Mouse (Mus musculus): ENCODE results near the gene Flii. TPM values are rescaled to one million over a fixed set of nuclear protein-coding genes. Genes with fewer than 3 reads are reported as not detected.

The Flii gene
- polyA plus RNA-seq, 1 experiment from 2014 or later: 72.5 TPM

DNA sequence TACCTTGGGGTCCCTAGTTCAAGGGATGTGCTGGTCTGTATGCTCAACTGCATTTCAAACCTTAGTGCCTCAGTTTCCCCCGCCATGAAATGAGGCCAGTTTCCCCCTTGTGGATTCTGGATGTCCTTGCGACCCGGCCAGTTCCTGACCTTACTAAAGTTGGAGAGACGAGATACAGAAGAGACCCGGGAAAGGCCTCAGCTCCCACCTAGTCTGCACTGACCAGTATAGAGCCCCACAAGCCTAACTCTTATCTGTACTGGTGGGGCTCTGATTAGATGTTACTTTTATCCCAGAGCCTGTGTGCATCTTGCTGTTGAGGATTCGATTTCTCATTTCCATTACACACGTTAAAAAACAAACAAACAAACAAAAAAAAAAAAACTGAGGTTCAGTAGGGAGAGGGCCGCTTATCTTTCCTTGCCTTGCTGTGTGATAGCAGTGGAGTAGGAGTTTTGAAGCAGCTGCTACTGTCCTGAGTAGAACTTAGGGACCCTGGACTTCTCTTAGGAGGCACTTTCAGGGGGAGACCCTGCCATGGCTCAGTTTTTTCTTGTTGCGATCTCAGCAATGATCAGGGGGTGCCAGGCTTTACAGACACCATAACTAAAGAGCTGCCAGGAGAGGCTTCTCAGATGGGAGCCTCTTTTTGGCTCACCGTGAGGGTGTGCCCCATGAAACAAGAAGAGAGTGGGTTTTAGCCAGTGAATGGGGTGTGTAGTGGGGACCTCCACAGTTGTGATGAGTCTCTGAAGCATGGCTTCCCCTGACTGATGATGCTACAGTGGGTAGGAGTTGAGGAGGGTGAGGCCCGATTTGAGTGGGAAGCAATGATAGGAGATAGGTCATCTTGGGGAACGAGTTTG, 26.5 kb downstream of the Flii start:
- H3K27me3 ChIP-seq: no peaks in the 10 kb centered on the region
- no peak for ATAC-seq
- H3K9me3 ChIP-seq: no peaks in the 10 kb centered on the region
- peak overlapping the region; percentile 97 for H3K9ac ChIP-seq (replicated peaks)
- H3K36me3 ChIP-seq: peaks cover 24% of the 10 kb centered on the region
- peak overlapping the region; percentile 89 for H3K4me3 ChIP-seq (replicated peaks)
- H3K27ac ChIP-seq: peak overlapping the region; percentile 94; the same call in 1 of the 2 replicates
- H3K4me2 ChIP-seq (replicated peaks): peak overlapping the region; percentile 88
- peaks cover 48% of the 10 kb centered on the region for H3K4me1 ChIP-seq (replicated peaks)
- WGBS: 25% methylated on average over 12 of the region's 12 CpGs

DNA sequence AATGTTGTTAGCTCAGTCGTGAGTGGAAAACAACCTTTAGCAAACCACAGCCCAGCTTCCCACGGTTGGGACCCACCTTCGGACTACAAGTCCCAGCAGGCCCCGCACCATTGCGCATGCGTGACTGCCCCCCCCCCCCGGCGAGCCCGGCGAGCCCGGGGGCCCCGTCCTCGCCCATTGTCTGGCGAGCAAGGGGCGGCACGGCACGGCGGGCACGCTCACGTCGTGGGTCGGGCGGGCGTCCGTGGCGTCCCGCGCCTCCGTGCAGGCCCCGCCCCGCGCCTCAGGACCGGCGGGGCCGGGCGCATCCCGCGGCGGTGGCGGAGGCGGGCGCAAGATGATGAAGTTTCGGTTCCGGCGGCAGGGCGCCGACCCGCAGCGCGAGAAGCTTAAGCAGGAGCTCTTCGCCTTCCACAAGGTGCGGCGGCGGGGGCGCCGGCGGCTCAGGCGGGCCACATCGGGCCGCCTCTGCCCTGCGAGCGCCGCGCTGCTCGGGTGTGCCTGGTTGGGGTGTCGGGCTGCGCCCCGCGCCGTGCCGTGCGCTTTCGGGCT, 27.5 kb downstream of the Flii start, which contains the start of gene Llgl1:
Llgl1 (plus strand) TSS at position 200 of the 552 bp plus-strand sequence.
- Histone ChIP-seq H3K27ac (peak within 1 kb of the TSS; percentile 94), H3K36me3 (peaks cover 14% of the 10 kb centered on the region), H3K9me3 (no peaks in the 10 kb centered on the region), H3K4me1 (replicated peaks) (peaks cover 48% of the 10 kb centered on the region), H3K4me2 (replicated peaks) (peak within 1 kb of the TSS; percentile 88), H3K27me3 (no peaks in the 10 kb centered on the region), H3K4me3 (replicated peaks) (peak within 1 kb of the TSS; percentile 89), H3K9ac (replicated peaks) (peak within 1 kb of the TSS; percentile 97)
- ATAC-seq: peak; percentile 90
- under 1% methylated on average over 66 of the region's 73 CpGs for WGBS

DNA sequence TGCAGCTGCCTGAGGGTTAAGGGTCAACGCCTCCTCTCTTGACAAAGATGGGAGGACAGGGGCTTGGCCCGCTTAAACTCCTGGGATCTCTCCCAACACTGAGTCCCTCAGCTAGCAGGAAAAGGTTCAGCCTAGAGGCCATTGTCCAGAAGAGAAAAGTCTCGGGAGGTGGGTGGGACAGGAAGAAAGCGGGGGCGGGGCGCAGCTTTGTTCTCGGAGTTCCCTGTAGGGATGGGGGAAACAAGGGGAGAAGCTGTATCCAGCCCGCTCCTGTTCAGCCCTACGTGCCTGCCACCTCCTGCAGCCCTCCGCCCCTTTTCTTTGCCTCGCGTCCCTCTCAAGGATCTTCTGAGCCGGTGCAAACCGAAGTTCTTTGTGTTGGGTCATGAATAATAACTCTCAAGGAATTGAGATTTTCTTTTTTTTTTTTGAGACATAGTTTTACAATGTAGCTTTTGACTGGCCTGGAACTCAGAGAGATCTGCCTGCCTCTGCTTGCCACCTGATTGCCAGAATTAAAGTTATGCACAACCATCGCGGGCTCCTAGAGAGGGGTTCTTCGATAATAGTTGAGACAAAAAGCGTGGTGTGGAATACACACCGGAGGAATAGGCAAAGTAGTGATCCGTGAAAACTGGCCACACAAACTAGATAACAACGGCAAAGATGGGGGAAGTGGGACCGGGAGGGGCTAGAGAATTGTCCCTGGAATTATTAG, 28.1 kb downstream of the Flii start:
- Histone ChIP-seq H3K4me2 (replicated peaks) (peak overlapping the region; percentile 88), H3K9me3 (no peaks in the 10 kb centered on the region), H3K27me3 (no peaks in the 10 kb centered on the region), H3K27ac (peak overlapping the region; percentile 94), H3K4me1 (replicated peaks) (peaks cover 47% of the 10 kb centered on the region), H3K9ac (replicated peaks) (peak overlapping the region; percentile 52), H3K4me3 (replicated peaks) (peak overlapping the region; percentile 89), H3K36me3 (peaks cover 8% of the 10 kb centered on the region; the same call in 1 of the 2 replicates)
- WGBS: under 1% methylated on average over 22 of the region's 22 CpGs
- peak; percentile 62 for ATAC-seq

DNA sequence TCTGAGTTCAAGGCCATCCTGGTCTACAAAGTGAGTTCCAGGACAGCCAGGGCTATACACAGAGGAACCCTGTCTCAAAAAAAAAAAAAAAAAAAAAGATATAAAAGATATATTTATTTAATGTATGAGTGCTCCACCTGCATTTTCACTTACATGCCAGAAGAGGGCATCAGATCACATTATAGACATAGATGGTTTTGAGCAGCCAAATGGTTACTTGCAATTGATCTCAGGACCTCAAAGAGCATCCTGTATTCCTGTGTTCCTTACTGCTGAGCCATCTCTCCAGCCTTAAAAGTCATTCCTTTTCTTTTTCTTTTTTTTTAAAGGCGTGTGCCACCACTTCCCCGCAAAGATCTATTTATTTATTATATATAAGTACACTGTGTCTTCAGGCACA, 29.5 kb downstream of the Flii start:
- WGBS: 64% methylated on average over 2 of the region's 2 CpGs
- no peaks in the 10 kb centered on the region for H3K27me3 ChIP-seq
- 0 out of 2 replicates have a peak, but pooled peaks cover under 1% of the 10 kb centered on the region for H3K36me3 ChIP-seq
- no peak overlapping the region for H3K9ac ChIP-seq (replicated peaks)
- no peaks in the 10 kb centered on the region for H3K9me3 ChIP-seq
- H3K4me3 ChIP-seq (replicated peaks): no peak overlapping the region
- H3K27ac ChIP-seq: peak overlapping the region; percentile 94; the same call in 1 of the 2 replicates
- no peak overlapping the region for H3K4me2 ChIP-seq (replicated peaks)
- H3K4me1 ChIP-seq (replicated peaks): peaks cover 33% of the 10 kb centered on the region
- ATAC-seq: no peak

DNA sequence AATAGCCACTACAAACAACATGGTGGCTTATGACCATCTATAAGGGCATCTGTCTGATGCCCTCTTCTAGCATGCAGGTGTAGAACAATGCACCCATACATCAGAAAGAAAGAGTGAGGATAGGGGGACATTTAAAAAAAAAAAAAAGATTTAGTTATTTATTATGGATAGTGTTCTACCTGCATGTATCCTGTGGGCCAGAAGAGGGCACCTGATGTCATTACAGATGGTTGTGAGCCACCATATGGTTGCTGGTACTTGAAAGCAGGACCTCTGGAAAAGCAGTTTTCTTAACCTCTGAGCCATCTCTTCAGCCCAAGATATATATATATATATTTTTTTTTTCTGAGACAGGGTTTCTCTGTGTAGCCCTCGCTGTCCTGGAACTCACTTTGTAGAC, 30.9 kb downstream of the Flii start:
- Histone ChIP-seq H3K4me2 (replicated peaks) (no peak overlapping the region), H3K27me3 (no peaks in the 10 kb centered on the region), H3K36me3 (no peaks in the 10 kb centered on the region), H3K4me1 (replicated peaks) (peaks cover 19% of the 10 kb centered on the region), H3K9ac (replicated peaks) (no peak overlapping the region), H3K9me3 (no peaks in the 10 kb centered on the region), H3K27ac (no peak overlapping the region), H3K4me3 (replicated peaks) (no peak overlapping the region)
- ATAC-seq: no peak
- 66% methylated on average over 1 of the region's 1 CpGs for WGBS

Small RNAs within 50 kb of the gene (microRNA-seq; reads per million reads assigned to microRNA genes)
- gene Mir5100: 0.62 reads per million

Other genes starting within 250 kb of the Flii start
- 27.2 and 31.0 TPM in 2 replicates for gene Alkbh5, start 190.9 kb downstream of the Flii start, polyA plus RNA-seq (2015; fragmentation: Nextera tagmentation; extraction: Ambion mirVana)
- gene Llgl1, start 27.5 kb downstream of the Flii start, polyA plus RNA-seq (2015; fragmentation: Nextera tagmentation; extraction: Ambion mirVana): 75.1 and 87.4 TPM in 2 replicates
- gene Mief2, start 1.1 kb upstream of the Flii start, polyA plus RNA-seq (2015; fragmentation: Nextera tagmentation; extraction: Ambion mirVana): 18.4 and 18.6 TPM in 2 replicates
- gene Top3a, start 50.1 kb upstream of the Flii start, polyA plus RNA-seq (2015; fragmentation: Nextera tagmentation; extraction: Ambion mirVana): 10.6 and 11.7 TPM in 2 replicates
- gene Smcr8, start 50.3 kb upstream of the Flii start, polyA plus RNA-seq (2015; fragmentation: Nextera tagmentation; extraction: Ambion mirVana): 7.0 and 7.5 TPM in 2 replicates
- 15.5 and 16.2 TPM in 2 replicates for gene Shmt1, start 84.5 kb upstream of the Flii start, polyA plus RNA-seq (2015; fragmentation: Nextera tagmentation; extraction: Ambion mirVana)
- 28.2 and 28.4 TPM in 2 replicates for gene Dhrs7b, start 103.4 kb upstream of the Flii start, polyA plus RNA-seq (2015; fragmentation: Nextera tagmentation; extraction: Ambion mirVana)
- gene Tmem11, start 152.0 kb upstream of the Flii start, polyA plus RNA-seq (2015; fragmentation: Nextera tagmentation; extraction: Ambion mirVana): 55.1 and 57.4 TPM in 2 replicates
- 30.0 and 31.8 TPM in 2 replicates for gene Natd1, start 187.5 kb upstream of the Flii start, polyA plus RNA-seq (2015; fragmentation: Nextera tagmentation; extraction: Ambion mirVana)
- gene Map2k3, start 204.8 kb upstream of the Flii start, polyA plus RNA-seq (2015; fragmentation: Nextera tagmentation; extraction: Ambion mirVana): 28.2 and 29.8 TPM in 2 replicates

All from midbrain, embryonic 13.5 days (tissue).